Mouse (Mus musculus): Measurements from ENCODE around the gene Cmklr1. TPM values are rescaled to one million over a fixed set of nuclear protein-coding genes. Genes with fewer than 3 reads are reported as not detected.

Cmklr1 gene
- total RNA-seq, 2 experiments from 2014 or later, result 18.1 to 39.3 TPM

- DNase-seq (ENCODE audit: low spot score in 2 of 2), result no peak
Observed at GRCm38 (mm10) chr5:113620999-113621398, 29.2 kb downstream of the Cmklr1 start.

DNA sequence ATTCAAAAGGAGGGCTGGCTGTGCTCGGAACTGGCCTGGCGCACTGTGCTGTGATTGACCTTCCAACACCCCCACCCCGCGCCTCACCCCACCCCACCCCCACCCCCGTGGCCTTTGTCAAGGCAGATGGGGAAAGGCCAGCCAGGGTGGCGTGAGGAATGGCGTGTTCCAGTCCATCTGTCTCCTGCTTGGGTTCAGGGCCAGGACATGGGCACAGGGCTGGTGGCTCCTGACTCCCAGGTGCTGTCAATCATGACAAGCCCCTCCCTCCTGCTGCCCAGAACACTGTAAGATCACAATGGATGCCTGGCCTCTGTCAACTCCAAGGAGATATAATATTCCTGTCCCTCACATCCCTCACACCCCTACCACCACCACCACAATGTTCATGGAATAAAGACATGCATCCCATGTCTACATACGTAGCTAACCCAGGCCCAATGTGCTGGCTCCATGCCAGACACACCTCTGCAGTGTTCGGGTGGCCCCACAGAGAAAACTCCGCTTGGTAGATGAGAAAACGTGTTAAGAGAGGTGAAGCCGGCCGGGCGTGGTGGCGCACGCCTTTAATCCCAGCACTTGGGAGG is 30.0 kb downstream of the Cmklr1 start:
- DNase-seq (ENCODE audit: low spot score in 2 of 2), result no peak

DNA sequence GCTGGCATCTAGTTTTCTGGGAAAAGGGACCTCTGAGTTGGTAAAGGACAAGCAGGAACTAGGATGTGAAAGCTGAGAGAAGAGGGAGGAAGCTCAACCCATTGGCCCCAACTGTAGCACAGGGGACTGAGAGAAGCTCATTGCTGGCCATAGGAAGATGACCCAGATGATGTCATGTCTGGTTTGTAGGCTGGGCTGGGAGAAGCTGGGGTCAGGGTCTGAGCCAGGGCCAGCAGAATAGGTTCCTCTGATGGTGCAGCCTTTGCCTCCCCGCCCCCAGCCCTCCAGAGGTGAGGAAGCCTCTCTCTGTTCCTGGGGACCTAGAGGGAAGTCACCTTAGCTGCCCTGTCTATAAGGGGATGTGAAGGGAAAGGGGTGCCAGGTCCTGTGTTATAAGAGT is 31.1 kb downstream of the Cmklr1 start:
- no peak for DNase-seq (ENCODE audit: low spot score in 2 of 2)

- no peak for DNase-seq (ENCODE audit: low spot score in 2 of 2)
Observed at GRCm38 (mm10) chr5:113618716-113619115, 31.5 kb downstream of the Cmklr1 start.

GRCm38 (mm10) chr5:113611771-113612233 is 38.4 kb downstream of the Cmklr1 start:
- DNase-seq (ENCODE audit: low spot score in 2 of 2), result no peak

DNA sequence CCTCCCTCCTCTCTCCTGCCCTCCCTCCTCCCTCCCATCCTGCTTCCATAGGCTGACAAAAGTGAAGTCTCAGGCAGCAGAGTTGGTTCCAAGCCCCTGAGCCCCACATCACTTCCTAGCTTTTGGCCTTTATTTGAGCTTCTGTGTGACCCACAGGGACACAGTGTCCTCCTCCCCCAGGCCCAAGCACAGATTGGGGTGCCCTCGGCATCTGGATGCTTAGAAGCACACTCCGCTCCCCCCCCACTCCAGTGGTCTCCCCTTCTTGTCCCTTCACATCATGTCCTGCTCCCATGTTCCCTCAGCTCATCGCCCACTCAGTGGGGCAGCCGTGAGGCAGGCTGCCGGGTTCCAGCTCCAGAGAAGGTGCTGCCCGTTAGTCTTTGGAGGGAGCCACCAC is 39.1 kb downstream of the Cmklr1 start:
- no peak for DNase-seq (ENCODE audit: low spot score in 2 of 2)

- no peak for DNase-seq (ENCODE audit: low spot score in 2 of 2)
Observed at GRCm38 (mm10) chr5:113610490-113610889, 39.7 kb downstream of the Cmklr1 start.

GRCm38 (mm10) chr5:113609891-113610290 is 40.3 kb downstream of the Cmklr1 start:
- no peak for DNase-seq (ENCODE audit: low spot score in 2 of 2)

DNA sequence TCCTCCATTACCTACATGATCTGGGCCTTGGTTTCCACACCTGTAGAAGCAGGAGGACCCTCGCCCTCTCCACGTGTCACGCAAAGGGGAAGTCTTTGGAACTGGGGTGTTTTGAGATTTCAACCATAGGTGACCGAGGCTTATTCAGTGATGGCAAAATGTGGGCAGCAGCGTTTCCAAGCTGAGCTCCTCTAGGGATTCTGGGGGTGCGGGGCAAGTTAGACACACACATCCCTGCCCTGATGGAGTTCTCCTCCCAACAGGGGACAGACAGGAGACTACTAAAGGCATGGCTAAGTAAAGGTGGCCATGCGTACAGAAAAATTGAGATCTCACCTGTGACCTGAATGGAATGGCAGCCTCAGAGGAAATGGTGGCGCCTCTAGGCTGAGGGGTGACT is 41.7 kb downstream of the Cmklr1 start:
- no peak for DNase-seq (ENCODE audit: low spot score in 2 of 2)

DNA sequence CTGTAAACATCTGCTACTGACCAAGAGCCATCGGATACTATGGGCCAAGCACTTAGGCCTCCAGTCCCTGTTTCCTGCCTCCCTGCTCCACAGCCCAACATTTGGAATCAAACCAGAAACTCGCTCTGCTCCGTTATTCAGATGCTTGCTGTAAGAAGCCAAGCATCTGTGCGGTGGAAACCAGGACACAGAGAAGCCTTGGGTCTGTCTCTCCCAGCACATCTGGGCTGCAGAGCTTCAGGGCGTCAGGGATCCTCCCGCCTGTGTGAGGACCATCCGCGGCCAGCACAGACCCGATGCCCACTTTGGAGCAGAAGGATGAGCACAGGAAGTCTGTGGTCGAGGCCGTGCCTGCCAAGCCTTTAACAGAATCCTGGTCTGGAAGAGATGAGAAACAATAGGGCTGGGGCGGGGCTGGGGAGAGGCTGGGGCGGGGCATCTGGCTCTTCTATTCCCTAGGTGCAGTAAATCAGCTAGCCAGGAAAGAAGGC is 42.2 kb downstream of the Cmklr1 start:
- DNase-seq (ENCODE audit: low spot score in 2 of 2), result no peak

- DNase-seq (ENCODE audit: low spot score in 2 of 2), result no peak
Observed at GRCm38 (mm10) chr5:113606961-113607785, 43.1 kb downstream of the Cmklr1 start.

DNA sequence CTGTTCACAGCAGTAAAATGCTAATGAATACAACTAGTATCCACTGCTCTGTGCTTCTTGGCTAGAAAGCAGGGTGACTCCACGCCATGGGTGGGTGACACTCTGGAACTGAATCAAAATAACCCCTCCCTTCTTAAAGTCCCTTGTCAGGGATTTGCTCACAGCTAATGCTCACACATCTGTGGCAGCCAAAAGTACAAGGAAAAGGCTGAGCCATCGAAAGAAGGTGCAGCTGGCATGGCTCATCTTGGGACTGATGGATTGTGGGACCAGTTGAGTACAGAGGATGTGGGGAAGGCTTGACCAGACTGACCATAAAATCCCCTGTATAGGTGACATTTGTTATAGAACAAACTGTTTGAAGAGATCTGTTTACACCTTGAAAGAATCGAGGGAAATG is 44.1 kb downstream of the Cmklr1 start:
- DNase-seq (ENCODE audit: low spot score in 2 of 2), result no peak

DNA sequence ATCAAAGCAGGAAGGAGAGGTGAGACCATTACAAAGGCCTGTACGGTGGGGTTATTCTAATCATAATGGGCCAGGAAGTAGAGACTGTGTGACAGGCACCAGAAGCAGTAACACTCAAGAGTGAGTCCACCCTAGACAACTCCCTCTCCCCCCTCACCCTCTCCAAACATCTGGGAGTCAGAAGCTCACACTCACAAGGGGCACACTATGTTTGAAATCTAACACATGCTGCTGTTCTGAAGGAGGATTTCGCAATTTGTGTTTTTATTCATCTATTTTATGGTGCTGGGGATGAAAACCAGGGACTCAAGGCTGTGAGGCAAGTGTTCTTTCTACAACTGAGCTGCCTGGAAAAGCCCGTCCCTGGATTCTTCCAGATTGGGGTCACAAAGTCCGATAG is 45.5 kb downstream of the Cmklr1 start:
- DNase-seq (ENCODE audit: low spot score in 2 of 2), result no peak

- no peak for DNase-seq (ENCODE audit: low spot score in 2 of 2)
Observed at GRCm38 (mm10) chr5:113603471-113603870, 46.8 kb downstream of the Cmklr1 start.

- DNase-seq (ENCODE audit: low spot score in 2 of 2), result no peak
Observed at GRCm38 (mm10) chr5:113600803-113601202, 49.4 kb downstream of the Cmklr1 start.

GRCm38 (mm10) chr5:113600181-113600580 is 50.0 kb downstream of the Cmklr1 start:
- DNase-seq (ENCODE audit: low spot score in 2 of 2), result no peak

DNA sequence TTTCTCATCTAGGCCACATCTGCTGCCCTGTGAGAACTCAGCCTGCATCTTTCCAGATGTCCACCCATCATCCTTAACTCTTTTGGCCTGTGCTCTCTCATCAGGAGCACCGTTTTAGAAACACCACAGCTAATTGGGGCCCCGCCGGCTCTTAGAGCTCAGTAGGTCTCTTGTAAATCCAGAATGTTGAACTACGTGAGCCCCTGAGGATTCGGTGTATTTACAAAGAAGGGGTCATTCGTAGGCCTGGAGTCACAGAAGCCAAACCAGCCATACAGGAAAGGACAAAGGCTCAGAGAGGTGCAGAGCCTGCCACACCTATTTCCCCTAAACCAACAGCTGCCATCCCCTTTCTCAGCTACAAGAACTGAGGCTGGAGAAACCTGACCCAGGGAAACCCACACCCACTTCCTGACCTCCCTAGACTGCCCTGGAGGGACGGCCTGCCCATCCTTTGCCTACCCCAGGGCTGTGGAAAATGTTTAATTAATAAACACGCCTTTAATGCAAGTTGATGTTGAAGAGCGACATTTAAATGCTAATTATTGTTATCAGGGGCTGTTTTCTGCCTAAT is 53.4 kb downstream of the Cmklr1 start:
- no peak for DNase-seq (ENCODE audit: low spot score in 2 of 2)

GRCm38 (mm10) chr5:113596252-113596651 is 54.0 kb downstream of the Cmklr1 start:
- DNase-seq (ENCODE audit: low spot score in 2 of 2), result no peak

DNA sequence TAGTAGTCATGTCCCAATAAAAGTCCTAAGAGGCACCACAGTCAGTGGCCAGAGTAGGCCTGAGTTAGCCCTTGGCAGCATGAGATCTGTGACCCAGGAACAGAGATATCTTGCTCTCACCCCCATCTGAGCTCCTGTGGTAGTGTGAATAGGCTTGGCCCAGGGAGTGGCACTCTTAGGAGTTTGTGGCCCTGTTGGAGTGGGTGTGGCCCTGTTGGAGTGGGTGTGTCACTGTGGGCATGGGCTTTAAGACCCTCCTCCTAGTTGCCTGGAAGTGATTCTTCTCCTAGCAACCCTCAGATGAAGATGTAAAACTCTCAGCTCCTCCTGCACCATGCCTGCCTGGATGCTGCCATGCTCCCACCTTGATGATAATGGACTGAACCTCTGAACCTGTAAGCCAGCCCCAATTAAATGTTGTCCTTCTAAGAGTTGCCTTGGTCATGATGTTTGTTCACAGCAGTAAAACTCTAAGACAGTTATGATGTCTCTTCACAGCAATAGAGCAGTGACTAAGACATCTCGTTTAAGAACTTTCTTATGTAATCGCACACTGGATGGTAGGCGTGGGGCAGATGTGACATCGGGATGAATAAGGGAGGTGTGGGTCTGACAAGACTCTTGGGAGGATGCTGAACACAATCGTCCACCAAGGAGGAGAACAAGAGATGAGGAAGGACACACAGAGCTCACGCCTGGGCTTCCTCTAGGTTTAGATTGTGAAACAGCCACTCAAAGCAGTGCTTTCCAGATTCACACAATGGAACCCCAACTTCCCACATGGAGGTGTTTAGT is 56.1 kb downstream of the Cmklr1 start:
- no peak for DNase-seq (ENCODE audit: low spot score in 2 of 2)

- DNase-seq (ENCODE audit: low spot score in 2 of 2), result no peak
Observed at GRCm38 (mm10) chr5:113591751-113592230, 58.4 kb downstream of the Cmklr1 start.

DNA sequence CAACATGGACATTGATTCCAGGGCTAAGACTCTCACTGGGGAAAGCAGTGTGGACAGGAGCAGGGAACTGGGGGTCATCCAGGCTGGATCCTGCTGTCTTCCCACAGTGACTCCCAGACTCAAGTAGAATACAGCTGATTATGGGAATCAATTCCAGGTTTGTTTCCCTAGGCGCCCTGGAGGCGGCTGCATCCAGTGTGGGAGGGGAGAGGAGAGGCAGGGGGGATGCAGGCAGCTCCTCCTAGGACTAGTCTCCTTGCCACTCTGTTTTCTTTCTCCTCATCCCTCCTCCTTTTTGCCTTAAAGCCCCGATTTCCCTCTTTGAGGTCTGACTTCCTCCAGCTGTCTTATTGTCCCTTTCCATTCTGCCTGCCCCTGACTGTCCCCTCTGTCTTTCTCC is 59.1 kb downstream of the Cmklr1 start:
- DNase-seq (ENCODE audit: low spot score in 2 of 2), result no peak
